Mouse (Mus musculus): ENCODE measurements around the gene Atp6v1b1. TPM values are rescaled to one million over a fixed set of nuclear protein-coding genes. Genes with fewer than 3 reads are reported as not detected.
A peak's percentile ranks its signal among the peaks of the same experiment; 100 is the strongest.

The Atp6v1b1 gene
- polyA plus RNA-seq, 1 experiment from 2014 or later = 2.3 TPM

GRCm38 (mm10) chr6:83711725-83712475, 30.9 kb upstream of the Atp6v1b1 start:
- Histone ChIP-seq H3K9me3 (ENCODE audit: control insufficient read depth, low read length) (no peaks in the 10 kb centered on the region), H3K4me2 (ENCODE audit: low read depth, low read length) (peak overlapping the region; percentile 63), H3K4me1 (ENCODE audit: control insufficient read depth, insufficient read depth, low read length) (peaks cover 14% of the 10 kb centered on the region; the same call in 1 of the 2 replicates), H3K27me3 (replicated peaks; ENCODE audit: control insufficient read depth, insufficient read depth, low read length) (peaks cover 100% of the 10 kb centered on the region), H3K9ac (ENCODE audit: low read depth, low read length) (peak overlapping the region; percentile 10; the same call in 1 of the 2 replicates), H3K36me3 (ENCODE audit: control insufficient read depth, insufficient read depth, low read length) (no peaks in the 10 kb centered on the region), H3K27ac (replicated peaks; ENCODE audit: low read depth, low read length) (no peak overlapping the region), H3K4me3 (ENCODE audit: low read depth, low read length) (peak overlapping the region; percentile 42)
- ATAC-seq (ENCODE audit: low read depth) (no peak), DNase-seq (ENCODE audit: low spot score) (no peak)
- whole genome bisulfite sequencing = 1% methylated on average over 34 of the region's 45 CpGs

- H3K27ac ChIP-seq (replicated peaks; ENCODE audit: low read depth, low read length) = no peak overlapping the region
- DNase-seq (ENCODE audit: low spot score) = no peak
- H3K27me3 ChIP-seq (replicated peaks; ENCODE audit: control insufficient read depth, insufficient read depth, low read length) = peaks cover 100% of the 10 kb centered on the region
- peaks cover 14% of the 10 kb centered on the region; the same call in 1 of the 2 replicates for H3K4me1 ChIP-seq (ENCODE audit: control insufficient read depth, insufficient read depth, low read length)
- H3K9me3 ChIP-seq (ENCODE audit: control insufficient read depth, low read length) = no peaks in the 10 kb centered on the region
- no peak overlapping the region for H3K9ac ChIP-seq (ENCODE audit: low read depth, low read length)
- H3K4me2 ChIP-seq (ENCODE audit: low read depth, low read length) = no peak overlapping the region
- H3K36me3 ChIP-seq (ENCODE audit: control insufficient read depth, insufficient read depth, low read length) = no peaks in the 10 kb centered on the region
- ATAC-seq (ENCODE audit: low read depth) = no peak
- 4% methylated on average over 12 of the region's 12 CpGs for WGBS
- H3K4me3 ChIP-seq (ENCODE audit: low read depth, low read length) = no peak overlapping the region
Observed at GRCm38 (mm10) chr6:83713271-83714136, 29.3 kb upstream of the Atp6v1b1 start.

- 2% methylated on average over 33 of the region's 34 CpGs for WGBS
- Histone ChIP-seq H3K27me3 (replicated peaks; ENCODE audit: control insufficient read depth, insufficient read depth, low read length) (peaks cover 100% of the 10 kb centered on the region), H3K9me3 (ENCODE audit: control insufficient read depth, low read length) (no peaks in the 10 kb centered on the region), H3K27ac (replicated peaks; ENCODE audit: low read depth, low read length) (no peak overlapping the region), H3K36me3 (ENCODE audit: control insufficient read depth, insufficient read depth, low read length) (no peaks in the 10 kb centered on the region), H3K9ac (ENCODE audit: low read depth, low read length) (no peak overlapping the region), H3K4me2 (ENCODE audit: low read depth, low read length) (peak overlapping the region; percentile 3; the same call in 1 of the 2 replicates), H3K4me3 (ENCODE audit: low read depth, low read length) (peak overlapping the region; percentile 2; the same call in 1 of the 2 replicates), H3K4me1 (ENCODE audit: control insufficient read depth, insufficient read depth, low read length) (peaks cover 14% of the 10 kb centered on the region; the same call in 1 of the 2 replicates)
- peak; percentile 60 for DNase-seq (ENCODE audit: low spot score)
- no peak for ATAC-seq (ENCODE audit: low read depth)
Observed at GRCm38 (mm10) chr6:83714221-83715123, 28.3 kb upstream of the Atp6v1b1 start.

GRCm38 (mm10) chr6:83715461-83716196, 27.2 kb upstream of the Atp6v1b1 start:
- H3K36me3 ChIP-seq (ENCODE audit: control insufficient read depth, insufficient read depth, low read length) = no peaks in the 10 kb centered on the region
- H3K4me2 ChIP-seq (ENCODE audit: low read depth, low read length) = no peak overlapping the region
- H3K27ac ChIP-seq (replicated peaks; ENCODE audit: low read depth, low read length) = no peak overlapping the region
- no peaks in the 10 kb centered on the region for H3K9me3 ChIP-seq (ENCODE audit: control insufficient read depth, low read length)
- DNase-seq (ENCODE audit: low spot score) (no peak), ATAC-seq (ENCODE audit: low read depth) (no peak)
- H3K9ac ChIP-seq (ENCODE audit: low read depth, low read length) = no peak overlapping the region
- WGBS = 3% methylated on average over 30 of the region's 30 CpGs
- no peak overlapping the region for H3K4me3 ChIP-seq (ENCODE audit: low read depth, low read length)
- peaks cover 100% of the 10 kb centered on the region for H3K27me3 ChIP-seq (replicated peaks; ENCODE audit: control insufficient read depth, insufficient read depth, low read length)
- H3K4me1 ChIP-seq (ENCODE audit: control insufficient read depth, insufficient read depth, low read length) = peaks cover 13% of the 10 kb centered on the region; the same call in 1 of the 2 replicates

GRCm38 (mm10) chr6:83717026-83717425, 25.8 kb upstream of the Atp6v1b1 start:
- WGBS = 3% methylated on average over 8 of the region's 8 CpGs
- peaks cover 100% of the 10 kb centered on the region for H3K27me3 ChIP-seq (replicated peaks; ENCODE audit: control insufficient read depth, insufficient read depth, low read length)
- no peaks in the 10 kb centered on the region for H3K36me3 ChIP-seq (ENCODE audit: control insufficient read depth, insufficient read depth, low read length)
- 0 out of 2 replicates have a peak, but pooled peaks cover under 1% of the 10 kb centered on the region for H3K4me1 ChIP-seq (ENCODE audit: control insufficient read depth, insufficient read depth, low read length)
- DNase-seq (ENCODE audit: low spot score) = no peak
- H3K4me3 ChIP-seq (ENCODE audit: low read depth, low read length) = no peak overlapping the region
- no peak overlapping the region for H3K9ac ChIP-seq (ENCODE audit: low read depth, low read length)
- ATAC-seq (ENCODE audit: low read depth) = no peak
- no peak overlapping the region for H3K4me2 ChIP-seq (ENCODE audit: low read depth, low read length)
- no peaks in the 10 kb centered on the region for H3K9me3 ChIP-seq (ENCODE audit: control insufficient read depth, low read length)
- H3K27ac ChIP-seq (replicated peaks; ENCODE audit: low read depth, low read length) = no peak overlapping the region

GRCm38 (mm10) chr6:83722526-83722925, 20.3 kb upstream of the Atp6v1b1 start:
- Histone ChIP-seq H3K4me2 (ENCODE audit: low read depth, low read length) (no peak overlapping the region), H3K27me3 (replicated peaks; ENCODE audit: control insufficient read depth, insufficient read depth, low read length) (peaks cover 70% of the 10 kb centered on the region), H3K27ac (replicated peaks; ENCODE audit: low read depth, low read length) (no peak overlapping the region), H3K4me3 (ENCODE audit: low read depth, low read length) (no peak overlapping the region), H3K9me3 (ENCODE audit: control insufficient read depth, low read length) (no peaks in the 10 kb centered on the region), H3K9ac (ENCODE audit: low read depth, low read length) (no peak overlapping the region), H3K4me1 (ENCODE audit: control insufficient read depth, insufficient read depth, low read length) (no peaks in the 10 kb centered on the region), H3K36me3 (ENCODE audit: control insufficient read depth, insufficient read depth, low read length) (no peaks in the 10 kb centered on the region)
- WGBS = 11% methylated on average over 6 of the region's 6 CpGs
- DNase-seq (ENCODE audit: low spot score) (no peak), ATAC-seq (ENCODE audit: low read depth) (no peak)

GRCm38 (mm10) chr6:83727178-83727577, 15.6 kb upstream of the Atp6v1b1 start:
- Histone ChIP-seq H3K9ac (ENCODE audit: low read depth, low read length) (no peak overlapping the region), H3K27ac (replicated peaks; ENCODE audit: low read depth, low read length) (no peak overlapping the region), H3K4me1 (ENCODE audit: control insufficient read depth, insufficient read depth, low read length) (no peaks in the 10 kb centered on the region), H3K4me2 (ENCODE audit: low read depth, low read length) (no peak overlapping the region), H3K9me3 (ENCODE audit: control insufficient read depth, low read length) (no peaks in the 10 kb centered on the region), H3K27me3 (replicated peaks; ENCODE audit: control insufficient read depth, insufficient read depth, low read length) (peaks cover 30% of the 10 kb centered on the region), H3K36me3 (ENCODE audit: control insufficient read depth, insufficient read depth, low read length) (no peaks in the 10 kb centered on the region), H3K4me3 (ENCODE audit: low read depth, low read length) (no peak overlapping the region)
- DNase-seq (ENCODE audit: low spot score) = no peak
- ATAC-seq (ENCODE audit: low read depth) = no peak
- WGBS = 41% methylated on average over 4 of the region's 4 CpGs
